Mouse (Mus musculus) C2C12 (cell line): Measurements from ENCODE around the gene Nrgn. TPM values are rescaled to one million over a fixed set of nuclear protein-coding genes. Genes with fewer than 3 reads are reported as not detected.

Experiments
- H3K27me3 ChIP-seq: one replicate; pipeline ENCODE4 v1.6.1; 2011; ENCODE audit not compliant: control insufficient read depth, insufficient read depth, insufficient read length
- H3K36me3 ChIP-seq: one replicate; pipeline ENCODE4 v1.6.1; 2011; ENCODE audit not compliant: control insufficient read depth, insufficient read depth
- H3K4me3 ChIP-seq: one replicate; pipeline ENCODE4 v1.5.1; 2011; ENCODE audit warnings: mild to moderate bottlenecking, control low read depth; ENCODE audit not compliant: poor library complexity, insufficient read depth, severe bottlenecking
- H3K79me2 ChIP-seq: one replicate; pipeline ENCODE4 v1.6.1; 2011; ENCODE audit not compliant: control insufficient read depth, insufficient read depth
- H3K79me3 ChIP-seq: one replicate; pipeline ENCODE4 v1.6.1; 2011; ENCODE audit warnings: low read depth, control low read depth
- H3ac ChIP-seq: one replicate; pipeline ENCODE3; 2011; ENCODE audit warnings: low read depth; ENCODE audit not compliant: control insufficient read depth, insufficient read length
- CEBPB ChIP-seq: IDR thresholded peaks from one replicate; pipeline ENCODE4 v1.6.1; 2011; ENCODE audit warnings: low read depth, mild to moderate bottlenecking, control low read depth, moderate library complexity
- CTCF ChIP-seq: IDR thresholded peaks from one replicate; pipeline ENCODE4 v1.5.1; 2011; ENCODE audit not compliant: control insufficient read depth, insufficient read depth, insufficient read length
- FOSL1 ChIP-seq: IDR thresholded peaks from one replicate; pipeline ENCODE4 v1.8.0; 2011; ENCODE audit warnings: mild to moderate bottlenecking, low read length; ENCODE audit not compliant: poor library complexity, insufficient read depth, severe bottlenecking
- MAX ChIP-seq: IDR thresholded peaks from one replicate; pipeline ENCODE4 v1.6.1; 2011; ENCODE audit warnings: mild to moderate bottlenecking, control low read depth
- MYOD1 ChIP-seq: IDR thresholded peaks from one replicate; pipeline ENCODE4 v1.6.1; 2011; ENCODE audit warnings: low read depth; ENCODE audit not compliant: control insufficient read depth, insufficient read length
- MYOG ChIP-seq: IDR thresholded peaks from one replicate; pipeline ENCODE4 v1.6.1; 2011; ENCODE audit not compliant: control insufficient read depth, insufficient read length; ENCODE audit errors: extremely low read depth
- USF1 ChIP-seq: IDR thresholded peaks from one replicate; pipeline ENCODE4 v1.6.1; 2011; ENCODE audit warnings: low read depth, mild to moderate bottlenecking, control low read depth, moderate library complexity
- polyA plus RNA-seq: library from polyadenylated mRNA; unstranded; fragments of >200 nt; fragmentation: generic; extraction: Trizol; gene quantifications from one replicate; pipeline ENCODE4 v1.2.1, GENCODE M21; 2012; ENCODE audit warnings: missing spikeins

Gene Nrgn
- polyA plus RNA-seq, 1 experiment: 2.6 TPM

DNA sequence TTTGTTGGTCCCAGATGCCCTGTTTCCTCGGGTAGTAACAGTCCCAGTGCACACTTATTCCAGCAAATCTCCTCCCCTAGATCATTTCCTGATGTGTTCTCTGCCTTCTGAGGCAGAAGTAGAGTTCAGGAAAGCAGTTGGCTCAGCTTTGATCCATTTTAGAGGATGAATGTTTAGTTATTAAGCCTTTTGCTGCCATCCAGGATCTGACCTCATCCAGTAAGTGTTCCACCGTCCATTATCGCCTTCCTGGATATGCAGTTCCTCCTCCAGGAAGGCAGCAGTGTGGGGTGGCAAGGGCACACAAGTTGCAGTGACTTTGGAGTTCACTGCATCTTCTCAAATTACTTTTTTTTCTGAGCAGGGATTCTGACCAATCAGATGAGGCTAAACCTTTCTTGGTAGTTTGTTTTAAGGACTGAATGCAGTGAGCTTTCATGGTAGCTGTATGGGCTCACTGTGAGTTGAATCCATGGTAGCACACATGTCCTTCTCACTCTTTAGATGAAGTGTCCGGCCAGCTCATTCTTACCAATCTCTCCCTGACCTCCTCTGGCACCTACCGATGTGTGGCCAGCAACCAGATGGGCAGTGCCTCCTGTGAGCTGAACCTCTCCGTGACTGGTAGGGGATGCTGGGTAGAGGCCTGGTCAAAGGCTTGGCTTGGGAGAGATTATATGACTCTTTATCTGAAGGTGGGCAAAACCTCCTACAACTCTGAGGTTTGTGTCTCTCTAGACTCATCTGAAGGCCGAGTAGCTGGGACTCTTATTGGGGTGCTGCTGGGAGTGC, 10.7 kb downstream of the Nrgn start:
- no peak overlapping the region for H3K4me3 ChIP-seq
- no peaks in the 10 kb centered on the region for H3K27me3 ChIP-seq
- H3K79me3 ChIP-seq: no peaks in the 10 kb centered on the region
- TF ChIP-seq MAX (no peak), FOSL1 (no peak), CTCF (no peak), USF1 (no peak), MYOD1 (no peak), MYOG (no peak), CEBPB (no peak)
- H3K36me3 ChIP-seq: no peaks in the 10 kb centered on the region
- no peaks in the 10 kb centered on the region for H3K79me2 ChIP-seq
- no peak overlapping the region for H3ac ChIP-seq

DNA sequence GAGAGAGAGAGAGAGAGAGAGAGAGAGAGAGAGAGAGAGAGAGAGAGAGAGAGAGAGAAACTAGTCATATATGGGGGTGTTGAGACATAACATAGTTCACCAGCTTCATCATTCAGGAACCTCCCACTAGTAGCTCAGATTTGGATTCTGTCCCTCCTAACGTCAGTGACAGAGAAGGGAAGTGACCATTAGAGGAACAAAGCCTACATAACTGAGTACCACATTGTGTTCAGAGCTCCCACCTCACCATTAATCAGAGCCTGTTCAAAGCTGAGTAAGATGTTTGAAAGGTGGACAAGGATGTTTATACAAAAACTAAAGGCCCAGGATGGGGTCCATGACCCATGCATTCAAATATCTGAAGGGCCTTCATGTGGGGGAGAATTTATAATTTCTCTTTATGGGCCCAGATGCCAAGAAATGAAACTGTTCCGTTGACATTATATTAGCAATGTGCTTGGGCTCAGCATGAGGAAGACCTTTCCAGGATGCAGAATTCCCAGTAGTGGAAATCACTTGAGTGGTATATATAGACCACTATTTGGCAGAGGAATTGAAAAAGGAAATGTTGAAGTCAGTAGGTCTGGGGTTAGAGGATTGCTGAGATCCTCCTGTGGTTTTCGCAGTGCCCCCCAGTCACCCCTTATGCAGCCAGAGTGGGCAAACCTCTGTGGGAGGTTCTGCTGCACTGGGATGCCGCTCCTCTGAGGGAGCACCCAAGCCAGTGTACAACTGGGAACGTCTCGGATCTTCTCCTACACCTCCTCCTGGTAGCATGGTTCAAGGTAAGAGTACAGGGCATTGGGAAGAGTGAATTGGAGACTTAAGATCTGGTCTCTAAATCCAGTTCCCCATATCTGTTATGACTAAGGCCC, 11.8 kb downstream of the Nrgn start:
- TF ChIP-seq MYOD1 (no peak), USF1 (no peak), FOSL1 (no peak), CEBPB (no peak), MYOG (no peak), MAX (no peak)
- Histone ChIP-seq H3ac (no peak overlapping the region), H3K27me3 (no peaks in the 10 kb centered on the region), H3K36me3 (no peaks in the 10 kb centered on the region), H3K4me3 (no peak overlapping the region), H3K79me2 (no peaks in the 10 kb centered on the region), H3K79me3 (no peaks in the 10 kb centered on the region)

DNA sequence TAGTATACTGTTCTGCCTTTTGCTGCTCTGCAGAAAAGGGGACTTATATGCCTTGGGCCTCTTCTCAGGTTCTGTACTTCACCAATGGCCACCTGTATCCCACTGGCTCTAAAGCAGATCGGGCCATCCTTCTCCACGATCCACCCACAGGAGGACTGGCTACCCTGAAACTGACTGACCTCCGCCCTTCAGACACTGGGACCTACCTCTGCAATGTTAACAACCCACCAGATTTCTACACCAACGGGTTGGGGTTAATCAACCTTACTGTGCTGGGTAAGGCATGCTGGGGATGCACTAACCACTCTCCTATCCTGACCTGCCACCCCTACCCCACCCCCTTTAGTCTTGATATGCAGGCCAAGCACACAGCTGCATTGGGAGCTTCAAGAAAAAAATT, 12.5 kb downstream of the Nrgn start:
- no peak overlapping the region for H3ac ChIP-seq
- no peaks in the 10 kb centered on the region for H3K27me3 ChIP-seq
- no peaks in the 10 kb centered on the region for H3K36me3 ChIP-seq
- H3K79me2 ChIP-seq: no peaks in the 10 kb centered on the region
- no peak overlapping the region for H3K4me3 ChIP-seq
- TF ChIP-seq FOSL1 (no peak), MYOG (no peak), CTCF (no peak), MYOD1 (no peak), USF1 (no peak)
- no peaks in the 10 kb centered on the region for H3K79me3 ChIP-seq

DNA sequence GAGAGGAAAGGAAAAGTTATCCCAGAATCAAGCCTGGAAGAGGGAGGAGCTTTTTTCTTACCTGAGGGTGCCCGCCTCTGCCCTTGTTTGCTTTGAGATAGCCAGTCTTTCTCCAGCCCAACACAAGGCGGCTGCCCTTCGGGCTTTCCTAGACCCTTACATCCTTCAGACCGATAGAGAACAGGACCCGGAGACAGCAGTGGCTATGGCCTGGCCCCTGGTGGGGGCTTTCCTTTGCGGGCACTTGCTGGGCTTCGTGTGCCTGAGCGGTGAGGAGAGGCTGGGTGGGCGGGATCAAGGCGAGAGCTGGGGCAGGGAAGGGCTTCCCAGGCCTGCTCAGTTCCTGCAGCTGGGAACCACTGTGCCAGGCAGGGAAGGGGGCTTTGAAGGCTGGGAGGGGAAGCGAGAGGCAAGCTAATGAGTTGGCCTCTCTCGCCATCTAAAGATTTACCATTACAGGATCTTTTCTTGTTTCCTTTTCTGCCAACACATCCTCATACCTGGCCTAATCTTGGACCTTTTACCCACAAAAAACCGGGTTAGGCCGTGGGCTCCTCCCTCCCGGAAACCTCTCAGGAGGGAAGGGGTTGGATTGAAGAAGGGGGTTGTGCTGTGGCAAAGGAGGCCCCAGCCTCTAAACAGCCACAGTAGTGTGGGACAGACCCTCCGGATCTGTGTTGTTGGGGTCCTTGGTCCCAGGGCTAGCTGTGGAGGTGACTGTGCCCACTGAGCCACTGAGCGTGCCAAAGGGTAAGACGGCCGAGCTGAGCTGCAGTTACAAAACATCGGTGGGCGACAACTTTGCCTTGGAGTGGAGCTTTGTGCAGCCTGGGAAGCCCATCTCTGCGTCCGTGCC, 13.3 kb downstream of the Nrgn start, which contains the start of gene Vsig2:
TSS of gene Vsig2 (plus strand) at position 86 of the 856 bp plus-strand sequence.
- H3ac ChIP-seq: no peak within 1 kb of the TSS
- H3K27me3 ChIP-seq: no peaks in the 10 kb centered on the region
- H3K4me3 ChIP-seq: no peak within 1 kb of the TSS

DNA sequence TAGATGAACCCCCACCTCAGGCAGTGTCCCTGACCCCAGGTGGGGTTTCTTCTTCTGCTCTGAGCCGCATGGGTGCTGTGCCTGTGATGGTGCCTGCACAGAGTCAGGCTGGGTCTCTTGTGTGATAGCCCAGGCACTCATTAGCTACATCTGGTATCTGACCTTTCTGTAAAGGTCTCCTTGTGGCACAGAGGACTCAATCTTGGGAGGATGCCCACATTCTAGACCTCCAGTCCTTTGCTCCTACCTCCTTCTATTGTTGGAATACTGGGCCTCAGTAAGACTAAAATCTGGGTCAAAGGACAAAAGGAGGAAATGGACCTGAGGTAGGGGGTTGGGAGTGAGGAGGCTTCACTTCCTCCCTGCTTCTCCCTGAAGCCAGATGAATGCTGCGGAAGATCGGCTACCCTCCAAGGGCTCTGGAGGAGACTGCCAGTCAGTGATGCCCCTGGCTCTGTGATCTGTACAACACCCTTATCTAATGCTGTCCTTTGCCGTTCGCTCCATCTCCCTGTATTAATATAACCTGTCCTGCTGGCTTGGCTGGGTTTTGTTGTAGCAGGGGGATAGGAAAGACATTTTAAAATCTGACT, 14.9 kb downstream of the Nrgn start:
- TF ChIP-seq CEBPB (no peak), USF1 (no peak), FOSL1 (no peak), MYOD1 (no peak), MAX (no peak), CTCF (no peak), MYOG (no peak)
- Histone ChIP-seq H3K4me3 (no peak overlapping the region), H3ac (no peak overlapping the region), H3K27me3 (no peaks in the 10 kb centered on the region), H3K79me3 (no peaks in the 10 kb centered on the region), H3K36me3 (no peaks in the 10 kb centered on the region), H3K79me2 (no peaks in the 10 kb centered on the region)

More for the DNA sequence above, 13.3 kb downstream of the Nrgn start, which contains the start of gene Vsig2:
- no peaks in the 10 kb centered on the region for H3K79me2 ChIP-seq
- no peaks in the 10 kb centered on the region for H3K36me3 ChIP-seq
- TF ChIP-seq CEBPB (no peak), MYOG (no peak), USF1 (no peak), CTCF (no peak), MAX (no peak), FOSL1 (no peak), MYOD1 (no peak)
- no peaks in the 10 kb centered on the region for H3K79me3 ChIP-seq
